Mouse (Mus musculus) olfactory bulb, adult 2 months (tissue): Measurements from ENCODE around the gene Slfn2. TPM values are rescaled to one million over a fixed set of nuclear protein-coding genes. Genes with fewer than 3 reads are reported as not detected.

Experiments used
- H3K27ac ChIP-seq: fragments of 200-500 bp; 2 replicates; pipeline ENCODE4 v1.5.1; 2012; ENCODE audit warnings: low read depth, low read length; ENCODE audit not compliant: insufficient read depth
- H3K4me1 ChIP-seq: fragments of 200-500 bp; 2 replicates; pipeline ENCODE4 v1.6.1; 2012; ENCODE audit warnings: low read length; ENCODE audit not compliant: control insufficient read depth, insufficient read depth
- H3K4me3 ChIP-seq: fragments of 200-500 bp; 2 replicates; pipeline ENCODE4 v1.5.1; 2012; ENCODE audit warnings: mild to moderate bottlenecking, low read depth, low read length, moderate library complexity; ENCODE audit not compliant: insufficient read depth
- CTCF ChIP-seq: fragments of 200-500 bp; IDR thresholded peaks from 2 replicates; pipeline ENCODE4 v1.5.1; 2012; ENCODE audit warnings: low read depth, mild to moderate bottlenecking, low read length, moderate library complexity; ENCODE audit not compliant: insufficient read depth
- POLR2A ChIP-seq: fragments of 200-500 bp; IDR thresholded peaks from 2 replicates; pipeline ENCODE4 v1.6.1; 2012; ENCODE audit warnings: mild to moderate bottlenecking, low read depth, low read length, moderate library complexity; ENCODE audit not compliant: insufficient read depth
- WGBS: fragments of 180-500 bp; shearing (Covaris S2); methylation state at CpG from one replicate; pipeline ENCODE4 v1.1.7; 2018; 5-methylcytosine and 5-hydroxymethylcytosine counted together
- polyA plus RNA-seq: library from polyadenylated mRNA; stranded (reverse); fragments of >200 nt; gene quantifications from 2 replicates; pipeline ENCODE4 v1.2.4, GENCODE M21; 2012; ENCODE audit warnings: low replicate concordance; ENCODE audit not compliant: missing spikeins, insufficient read depth, insufficient read length

The Slfn2 gene
- polyA plus RNA-seq, 1 experiment, result not detected

DNA sequence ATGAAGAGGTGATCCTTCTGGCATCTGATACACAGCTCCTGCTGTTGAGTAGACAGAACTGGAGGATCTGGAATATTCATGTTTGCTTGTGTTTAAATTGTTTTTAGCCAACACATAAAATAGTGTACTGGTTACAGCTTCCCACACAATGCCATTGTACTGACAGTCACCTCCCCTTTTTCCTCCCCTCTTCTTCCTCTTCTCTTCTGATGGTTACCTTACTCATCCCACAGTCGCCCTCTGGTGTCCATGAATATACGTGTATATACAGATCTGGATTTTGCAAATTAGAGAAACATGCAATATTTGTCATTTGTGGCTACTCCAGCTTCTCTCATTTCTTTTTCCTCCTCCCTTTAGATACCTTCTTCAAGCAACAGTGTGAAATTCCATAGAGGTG lies 50.2 kb downstream of the Slfn2 start:
- 29% methylated on average over 2 of the region's 2 CpGs for WGBS

GRCm38 (mm10) chr11:83116597-83117227 lies 51.8 kb downstream of the Slfn2 start, which contains the start of gene Slfn1:
Gene Slfn1 (plus strand): TSS chr11:83116849.
- Histone ChIP-seq H3K27ac (no peak within 1 kb of the TSS), H3K4me3 (no peak within 1 kb of the TSS), H3K4me1 (no peaks in the 10 kb centered on the region)
- 87% methylated on average over 13 of the region's 13 CpGs for WGBS
- TF ChIP-seq POLR2A (no peak), CTCF (no peak)

More for the DNA sequence above, 50.2 kb downstream of the Slfn2 start:
- no peak overlapping the region for H3K4me3 ChIP-seq
- no peaks in the 10 kb centered on the region for H3K4me1 ChIP-seq
- H3K27ac ChIP-seq, result no peak overlapping the region
- no peak for TF ChIP-seq CTCF
- no peak for TF ChIP-seq POLR2A

DNA sequence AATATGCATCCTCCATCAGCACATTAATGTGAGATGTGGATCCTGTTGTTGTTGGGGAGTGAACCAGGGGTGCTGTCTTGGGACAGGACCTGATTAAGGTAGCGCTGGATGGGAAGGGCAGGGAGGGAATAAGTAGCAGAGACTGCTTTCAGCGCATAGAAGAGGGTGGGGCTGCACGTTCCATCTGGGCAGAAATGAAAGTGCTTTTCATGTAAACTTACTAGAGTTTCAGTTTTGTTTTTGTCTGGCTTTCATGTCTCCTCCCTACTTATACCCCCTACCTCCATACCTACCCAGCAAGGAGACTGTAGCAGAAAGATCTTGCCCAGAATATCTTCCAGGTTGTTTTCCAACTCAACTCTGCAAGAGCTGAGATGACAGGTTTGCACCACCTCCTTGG lies 53.1 kb downstream of the Slfn2 start:
- TF ChIP-seq CTCF (no peak), POLR2A (no peak)
- WGBS, result 52% methylated on average over 3 of the region's 3 CpGs

More for the DNA sequence above, 53.1 kb downstream of the Slfn2 start:
- Histone ChIP-seq H3K4me3 (no peak overlapping the region), H3K27ac (no peak overlapping the region), H3K4me1 (no peaks in the 10 kb centered on the region)

Other genes starting within 250 kb of the Slfn2 start
- not detected in 2 replicates for gene Rffl, start 193.9 kb upstream of the Slfn2 start, polyA plus RNA-seq
- gene Rad51d, start 174.5 kb upstream of the Slfn2 start, polyA plus RNA-seq, result not detected in 2 replicates
- gene Fndc8, start 173.0 kb upstream of the Slfn2 start, polyA plus RNA-seq, result not detected in 2 replicates
- not detected in 2 replicates for gene Nle1, start 156.7 kb upstream of the Slfn2 start, polyA plus RNA-seq
- not detected in 2 replicates for gene Unc45b, start 154.6 kb upstream of the Slfn2 start, polyA plus RNA-seq
- not detected in 2 replicates for gene Slfn5, start 113.8 kb upstream of the Slfn2 start, polyA plus RNA-seq
- gene Slfn9, start 73.3 kb upstream of the Slfn2 start, polyA plus RNA-seq, result not detected in 2 replicates
- not detected in 2 replicates for gene Slfn8, start 44.3 kb upstream of the Slfn2 start, polyA plus RNA-seq
- gene Slfn1, start 51.7 kb downstream of the Slfn2 start, polyA plus RNA-seq, result not detected in 2 replicates
- not detected in 2 replicates for gene Slfn4, start 110.1 kb downstream of the Slfn2 start, polyA plus RNA-seq
- gene Slfn3, start 126.2 kb downstream of the Slfn2 start, polyA plus RNA-seq, result not detected in 2 replicates
- gene Slfn14, start 221.6 kb downstream of the Slfn2 start, polyA plus RNA-seq, result not detected in 2 replicates
- 546 TPM in 1 of 2 replicates, not detected in the other for gene Ap2b1, start 233.9 kb downstream of the Slfn2 start, polyA plus RNA-seq
- gene Pex12, start 237.5 kb downstream of the Slfn2 start, polyA plus RNA-seq, result not detected in 2 replicates